Mouse (Mus musculus): ENCODE data around the gene Rapgef2. TPM values are rescaled to one million over a fixed set of nuclear protein-coding genes. Genes with fewer than 3 reads are reported as not detected.
A peak's percentile ranks its signal among the peaks of the same experiment; 100 is the strongest.

Rapgef2 gene
- polyA plus RNA-seq, 1 experiment from 2014 or later: 3.1 TPM

GRCm38 (mm10) chr3:79206524-79206923, 79.8 kb downstream of the Rapgef2 start:
- Histone ChIP-seq H3K27me3 (replicated peaks; ENCODE audit: control insufficient read depth, insufficient read depth, low read length) (no peaks in the 10 kb centered on the region), H3K27ac (ENCODE audit: low read depth, low read length) (no peak overlapping the region), H3K9me3 (ENCODE audit: control insufficient read depth, low read length) (no peaks in the 10 kb centered on the region), H3K4me1 (replicated peaks; ENCODE audit: control insufficient read depth, insufficient read depth, low read length) (peaks cover 8% of the 10 kb centered on the region), H3K4me3 (ENCODE audit: low read depth, low read length) (no peak overlapping the region), H3K36me3 (ENCODE audit: control insufficient read depth, insufficient read depth, low read length) (no peaks in the 10 kb centered on the region), H3K4me2 (no peak overlapping the region), H3K9ac (ENCODE audit: low read depth, low read length) (no peak overlapping the region)
- DNase-seq (ENCODE audit: low spot score) (no peak), ATAC-seq (replicated peaks; ENCODE audit: low FRiP score) (no peak)
- WGBS: 81% methylated on average over 7 of the region's 7 CpGs

- Histone ChIP-seq H3K4me2 (no peak overlapping the region), H3K4me3 (ENCODE audit: low read depth, low read length) (no peak overlapping the region), H3K9ac (ENCODE audit: low read depth, low read length) (no peak overlapping the region), H3K9me3 (ENCODE audit: control insufficient read depth, low read length) (no peaks in the 10 kb centered on the region), H3K27ac (ENCODE audit: low read depth, low read length) (no peak overlapping the region), H3K4me1 (replicated peaks; ENCODE audit: control insufficient read depth, insufficient read depth, low read length) (peaks cover 8% of the 10 kb centered on the region), H3K27me3 (replicated peaks; ENCODE audit: control insufficient read depth, insufficient read depth, low read length) (no peaks in the 10 kb centered on the region), H3K36me3 (ENCODE audit: control insufficient read depth, insufficient read depth, low read length) (no peaks in the 10 kb centered on the region)
- DNase-seq (ENCODE audit: low spot score) (no peak), ATAC-seq (replicated peaks; ENCODE audit: low FRiP score) (no peak)
- 87% methylated on average over 4 of the region's 4 CpGs for WGBS
These were observed 80.3 kb downstream of the Rapgef2 start for GRCm38 (mm10) chr3:79205981-79206380.

- WGBS: 53% methylated on average over 3 of the region's 3 CpGs
These were observed 81.2 kb downstream of the Rapgef2 start for GRCm38 (mm10) chr3:79205112-79205511.

GRCm38 (mm10) chr3:79204261-79204660, 82.1 kb downstream of the Rapgef2 start:
- Histone ChIP-seq H3K36me3 (ENCODE audit: control insufficient read depth, insufficient read depth, low read length) (no peaks in the 10 kb centered on the region), H3K4me1 (replicated peaks; ENCODE audit: control insufficient read depth, insufficient read depth, low read length) (peaks cover 8% of the 10 kb centered on the region), H3K27ac (ENCODE audit: low read depth, low read length) (no peak overlapping the region), H3K9me3 (ENCODE audit: control insufficient read depth, low read length) (no peaks in the 10 kb centered on the region), H3K4me2 (no peak overlapping the region), H3K9ac (ENCODE audit: low read depth, low read length) (no peak overlapping the region), H3K4me3 (ENCODE audit: low read depth, low read length) (no peak overlapping the region), H3K27me3 (replicated peaks; ENCODE audit: control insufficient read depth, insufficient read depth, low read length) (no peaks in the 10 kb centered on the region)
- DNase-seq (ENCODE audit: low spot score): no peak
- no peak for ATAC-seq (replicated peaks; ENCODE audit: low FRiP score)
- 86% methylated on average over 9 of the region's 9 CpGs for WGBS

More at GRCm38 (mm10) chr3:79205112-79205511, 81.2 kb downstream of the Rapgef2 start:
- H3K9ac ChIP-seq (ENCODE audit: low read depth, low read length): no peak overlapping the region
- no peaks in the 10 kb centered on the region for H3K27me3 ChIP-seq (replicated peaks; ENCODE audit: control insufficient read depth, insufficient read depth, low read length)
- peaks cover 8% of the 10 kb centered on the region for H3K4me1 ChIP-seq (replicated peaks; ENCODE audit: control insufficient read depth, insufficient read depth, low read length)
- no peak overlapping the region for H3K4me2 ChIP-seq
- no peaks in the 10 kb centered on the region for H3K36me3 ChIP-seq (ENCODE audit: control insufficient read depth, insufficient read depth, low read length)
- H3K27ac ChIP-seq (ENCODE audit: low read depth, low read length): no peak overlapping the region
- DNase-seq (ENCODE audit: low spot score): no peak
- H3K4me3 ChIP-seq (ENCODE audit: low read depth, low read length): no peak overlapping the region
- no peaks in the 10 kb centered on the region for H3K9me3 ChIP-seq (ENCODE audit: control insufficient read depth, low read length)
- ATAC-seq (replicated peaks; ENCODE audit: low FRiP score): no peak

- DNase-seq (ENCODE audit: low spot score) (no peak), ATAC-seq (replicated peaks; ENCODE audit: low FRiP score) (no peak)
- Histone ChIP-seq H3K9ac (ENCODE audit: low read depth, low read length) (no peak overlapping the region), H3K36me3 (ENCODE audit: control insufficient read depth, insufficient read depth, low read length) (no peaks in the 10 kb centered on the region), H3K4me3 (ENCODE audit: low read depth, low read length) (no peak overlapping the region), H3K27me3 (replicated peaks; ENCODE audit: control insufficient read depth, insufficient read depth, low read length) (no peaks in the 10 kb centered on the region), H3K4me2 (no peak overlapping the region), H3K4me1 (replicated peaks; ENCODE audit: control insufficient read depth, insufficient read depth, low read length) (peaks cover 8% of the 10 kb centered on the region), H3K9me3 (ENCODE audit: control insufficient read depth, low read length) (no peaks in the 10 kb centered on the region), H3K27ac (ENCODE audit: low read depth, low read length) (no peak overlapping the region)
- 76% methylated on average over 5 of the region's 5 CpGs for whole genome bisulfite sequencing
These were observed 82.5 kb downstream of the Rapgef2 start for GRCm38 (mm10) chr3:79203821-79204220.

- 70% methylated on average over 3 of the region's 3 CpGs for WGBS
- H3K9ac ChIP-seq (ENCODE audit: low read depth, low read length): no peak overlapping the region
- H3K27me3 ChIP-seq (replicated peaks; ENCODE audit: control insufficient read depth, insufficient read depth, low read length): no peaks in the 10 kb centered on the region
- H3K4me3 ChIP-seq (ENCODE audit: low read depth, low read length): no peak overlapping the region
- no peaks in the 10 kb centered on the region for H3K36me3 ChIP-seq (ENCODE audit: control insufficient read depth, insufficient read depth, low read length)
- no peak for DNase-seq (ENCODE audit: low spot score)
- peaks cover 8% of the 10 kb centered on the region for H3K4me1 ChIP-seq (replicated peaks; ENCODE audit: control insufficient read depth, insufficient read depth, low read length)
- H3K27ac ChIP-seq (ENCODE audit: low read depth, low read length): no peak overlapping the region
- H3K9me3 ChIP-seq (ENCODE audit: control insufficient read depth, low read length): no peaks in the 10 kb centered on the region
- no peak overlapping the region for H3K4me2 ChIP-seq
- ATAC-seq (replicated peaks; ENCODE audit: low FRiP score): no peak
These were observed 83.1 kb downstream of the Rapgef2 start for GRCm38 (mm10) chr3:79203178-79203577.

- H3K4me2 ChIP-seq: peak overlapping the region; percentile 20; the same call in 1 of the 2 replicates
- H3K27ac ChIP-seq (ENCODE audit: low read depth, low read length): no peak overlapping the region
- H3K9me3 ChIP-seq (ENCODE audit: control insufficient read depth, low read length): no peaks in the 10 kb centered on the region
- H3K9ac ChIP-seq (ENCODE audit: low read depth, low read length): no peak overlapping the region
- 30% methylated on average over 11 of the region's 11 CpGs for WGBS
- no peaks in the 10 kb centered on the region for H3K36me3 ChIP-seq (ENCODE audit: control insufficient read depth, insufficient read depth, low read length)
- H3K4me3 ChIP-seq (ENCODE audit: low read depth, low read length): no peak overlapping the region
- peaks cover 8% of the 10 kb centered on the region for H3K4me1 ChIP-seq (replicated peaks; ENCODE audit: control insufficient read depth, insufficient read depth, low read length)
- H3K27me3 ChIP-seq (replicated peaks; ENCODE audit: control insufficient read depth, insufficient read depth, low read length): no peaks in the 10 kb centered on the region
- ATAC-seq (replicated peaks; ENCODE audit: low FRiP score) (peak; percentile 47), DNase-seq (ENCODE audit: low spot score) (no peak)
These were observed 83.8 kb downstream of the Rapgef2 start for GRCm38 (mm10) chr3:79202275-79203153.

- Histone ChIP-seq H3K4me2 (peak overlapping the region; percentile 2; the same call in 1 of the 2 replicates), H3K27ac (ENCODE audit: low read depth, low read length) (no peak overlapping the region), H3K27me3 (replicated peaks; ENCODE audit: control insufficient read depth, insufficient read depth, low read length) (no peaks in the 10 kb centered on the region), H3K9ac (ENCODE audit: low read depth, low read length) (no peak overlapping the region), H3K4me3 (ENCODE audit: low read depth, low read length) (no peak overlapping the region), H3K36me3 (ENCODE audit: control insufficient read depth, insufficient read depth, low read length) (no peaks in the 10 kb centered on the region), H3K9me3 (ENCODE audit: control insufficient read depth, low read length) (no peaks in the 10 kb centered on the region), H3K4me1 (replicated peaks; ENCODE audit: control insufficient read depth, insufficient read depth, low read length) (no peaks in the 10 kb centered on the region; the same call in 1 of the 2 replicates)
- 59% methylated on average over 6 of the region's 6 CpGs for WGBS
- DNase-seq (ENCODE audit: low spot score) (no peak), ATAC-seq (replicated peaks; ENCODE audit: low FRiP score) (0 out of 2 replicates have a peak, but pooled peaks have one; percentile 45)
These were observed 89.4 kb downstream of the Rapgef2 start for GRCm38 (mm10) chr3:79196708-79197437.
